Mouse (Mus musculus) kidney, adult 2 months (tissue): ENCODE results near the gene Trim17.

ENCODE experiments used
- CTCF ChIP-seq: fragments of 200-500 bp; conservative IDR thresholded peaks from 2 replicates; pipeline ENCODE4 v1.5.1; 2011; ENCODE audit warnings: low read depth, mild to moderate bottlenecking, control low read depth, low read length, moderate library complexity, mixed read lengths; ENCODE audit not compliant: insufficient read depth, insufficient read length
- POLR2A ChIP-seq: fragments of 200-500 bp; IDR thresholded peaks from one replicate; pipeline ENCODE4 v1.6.1; 2011; ENCODE audit warnings: low read depth, low read length, control low read depth

GRCm38 (mm10) chr11:58995061-58995806, 40.7 kb downstream of the Trim17 start:
- TF ChIP-seq CTCF (no peak), POLR2A (no peak)
